Mouse (Mus musculus) retina, postnatal 1 day (tissue): ENCODE data around the gene Rac2.
A peak's percentile ranks its signal among the peaks of the same experiment; 100 is the strongest.

ENCODE experiments used
- DNase-seq: peaks from one replicate; pipeline ENCODE4 v3.0.0-alpha.2; 2012

The Rac2 gene

DNA sequence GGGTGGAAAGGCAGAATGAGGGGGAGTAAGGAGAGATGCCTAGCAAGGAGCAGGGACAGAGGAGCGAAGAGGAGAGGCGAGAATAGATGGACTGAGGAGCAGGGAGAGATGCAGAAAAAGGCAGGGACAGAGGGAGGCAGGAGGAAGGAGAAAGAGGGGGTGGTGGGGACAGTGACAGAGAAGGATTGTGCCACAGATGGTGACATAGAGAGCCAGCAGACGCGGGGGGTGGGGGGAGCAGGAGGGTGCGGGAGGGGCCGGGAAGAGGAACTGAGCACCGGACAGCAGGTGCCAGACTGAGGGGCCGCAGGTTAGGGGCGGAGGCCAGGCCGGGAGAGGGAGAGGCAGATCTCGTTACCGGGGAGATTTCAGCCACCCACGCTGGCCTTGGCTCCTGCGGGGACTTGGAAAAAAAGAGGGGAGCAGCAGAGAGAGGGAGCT, 28.0 kb downstream of the Rac2 start, which contains the start of gene Sstr3:
Sstr3 (minus strand) TSS at position 125 of the 441 bp plus-strand sequence.
- DNase-seq, result no peak

DNA sequence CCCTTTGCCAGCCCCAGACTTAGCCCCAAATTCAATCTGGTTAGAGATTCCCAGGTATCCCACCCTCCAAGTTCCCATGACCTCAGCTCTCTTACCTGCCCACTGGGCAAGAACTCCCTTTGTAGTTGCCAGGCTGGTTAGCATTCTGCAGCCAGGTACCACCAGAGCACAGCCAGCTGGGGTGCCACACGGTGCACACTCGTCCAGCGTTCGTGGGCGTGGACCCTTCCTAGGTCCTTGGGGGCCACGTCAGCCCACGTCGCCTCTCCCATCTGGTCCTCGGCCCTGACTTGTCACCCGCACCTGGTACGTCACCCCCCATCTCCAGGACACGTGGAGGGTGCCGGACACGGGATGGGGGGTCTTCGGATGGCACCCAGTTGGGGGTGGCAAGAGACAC, 28.5 kb downstream of the Rac2 start:
- DNase-seq, result no peak

DNA sequence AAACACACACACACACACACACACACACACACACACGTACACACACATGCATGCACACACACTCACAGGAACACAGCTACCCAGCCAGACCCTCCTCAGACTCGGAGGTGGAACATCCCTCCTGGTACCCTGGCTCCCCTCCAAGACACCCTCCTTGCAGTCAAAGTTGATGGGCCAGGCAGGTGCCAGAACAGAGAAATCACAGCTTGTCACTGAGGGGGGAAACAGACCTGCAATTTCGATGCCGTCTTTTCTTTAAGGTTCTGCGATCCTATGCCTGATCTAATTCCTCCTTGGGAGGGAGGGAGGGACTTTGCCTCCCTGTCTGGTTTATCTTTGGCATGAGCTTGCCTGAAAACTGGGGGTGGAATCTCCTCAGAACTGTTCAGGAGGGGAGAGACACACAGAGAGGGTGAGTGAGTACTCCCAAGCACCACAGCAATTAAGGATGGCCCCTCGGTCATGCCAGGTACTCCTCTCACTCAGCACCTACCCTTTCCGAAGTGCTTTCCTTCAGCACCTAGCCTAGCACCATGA, 29.7 kb downstream of the Rac2 start:
- DNase-seq, result no peak

DNA sequence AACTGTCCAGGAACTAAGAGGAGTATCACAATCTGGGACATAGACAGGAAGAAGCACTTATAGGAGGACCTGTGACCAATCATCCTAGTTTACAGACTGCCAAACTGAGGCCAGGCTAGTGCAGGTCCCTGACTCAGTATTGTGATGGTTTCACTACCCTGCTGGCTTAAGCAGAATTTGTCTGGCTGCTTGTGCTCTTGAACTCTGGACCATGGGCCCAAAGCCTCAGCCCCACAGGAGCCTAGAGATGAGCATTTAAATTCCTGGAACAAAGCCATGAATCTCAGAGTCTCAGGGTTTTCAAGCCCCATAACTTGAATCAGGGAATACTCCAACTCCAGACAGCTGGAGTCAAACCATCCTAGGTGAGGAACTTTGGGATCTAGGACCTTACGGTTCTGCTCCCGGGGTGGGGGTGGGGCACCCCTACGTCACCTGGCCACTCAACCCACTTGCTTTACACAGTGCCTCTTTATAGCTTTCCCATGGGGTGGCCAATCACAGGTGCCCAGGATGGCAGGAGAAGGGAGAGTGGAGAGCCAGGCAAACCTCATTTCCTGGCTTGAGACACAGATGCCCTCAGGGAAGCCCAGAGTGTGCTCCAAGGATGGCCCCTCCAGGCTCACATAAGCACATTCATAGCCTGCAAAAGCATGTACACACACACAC, 30.4 kb downstream of the Rac2 start:
- DNase-seq, result no peak

DNA sequence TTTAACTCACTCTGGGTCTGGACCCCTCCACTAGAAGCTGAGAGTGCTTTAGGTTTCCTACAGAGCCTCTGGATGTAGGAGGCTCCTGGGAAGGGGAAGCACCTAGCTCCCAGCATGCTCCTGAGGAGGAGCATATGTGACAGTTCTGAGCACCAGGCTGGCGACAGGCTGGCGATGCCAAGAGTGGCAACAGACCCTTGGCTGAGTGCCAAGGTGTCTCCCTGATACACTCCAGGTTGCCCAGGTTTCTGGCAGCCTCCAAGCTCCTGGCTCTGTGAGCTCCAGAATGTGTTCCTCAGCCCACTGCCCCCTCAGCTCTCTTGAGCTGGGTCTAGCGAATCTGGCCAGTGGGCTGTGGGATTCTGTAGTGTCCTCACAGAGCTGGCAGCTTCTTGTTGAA, 31.0 kb downstream of the Rac2 start:
- DNase-seq, result peak; percentile 51

DNA sequence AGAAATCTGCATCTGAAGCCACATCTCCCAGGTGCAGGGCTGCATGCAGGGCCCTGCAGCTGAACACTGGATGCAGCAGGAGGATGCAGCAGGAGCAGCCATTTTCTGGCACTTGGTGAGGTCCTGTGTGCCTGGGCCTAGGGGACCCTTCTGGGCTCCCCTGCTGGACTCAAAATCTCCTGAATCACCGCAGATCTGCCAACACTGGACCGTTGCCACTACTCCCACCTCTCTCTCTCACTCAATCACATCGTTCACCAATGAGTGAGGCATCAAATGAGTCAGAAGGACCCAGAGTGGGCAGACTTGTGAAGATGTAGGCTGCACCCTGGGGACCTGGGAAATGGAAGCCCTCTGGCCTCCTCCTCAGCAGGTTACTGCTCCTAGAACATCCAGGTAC, 31.5 kb downstream of the Rac2 start:
- no peak for DNase-seq

DNA sequence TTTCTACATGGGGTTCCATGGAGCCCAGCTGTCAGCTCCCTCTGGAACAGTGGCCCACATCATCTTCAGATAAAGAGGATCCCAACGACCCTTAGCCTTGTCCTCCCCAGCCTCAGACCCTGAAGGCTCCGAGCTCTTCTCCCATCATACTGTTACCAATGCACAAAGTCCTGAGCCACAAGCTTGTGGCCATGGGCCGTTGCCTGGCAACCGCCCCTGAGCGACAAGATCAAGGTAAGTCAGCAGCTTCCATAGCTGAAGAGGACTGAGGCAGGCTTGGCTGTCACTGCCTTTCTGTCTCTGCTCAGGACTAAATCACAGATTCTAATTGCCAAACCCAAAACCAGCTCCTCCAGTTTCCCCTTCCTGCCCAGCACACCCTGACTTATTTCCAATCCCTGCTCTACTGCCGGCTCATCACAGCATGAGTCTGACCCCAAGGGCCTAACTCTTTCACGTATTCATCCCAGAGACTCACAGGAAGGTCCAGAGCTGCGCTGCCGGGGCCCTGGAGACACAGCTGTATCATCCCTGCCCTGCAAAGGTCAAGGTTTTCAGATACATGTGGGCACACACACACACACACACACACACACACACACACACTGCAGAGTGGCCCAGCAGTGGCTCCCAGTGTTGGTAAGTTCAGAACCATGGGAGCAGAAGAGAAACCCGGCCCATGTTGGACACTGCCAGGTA, 36.7 kb downstream of the Rac2 start:
- DNase-seq, result no peak

DNA sequence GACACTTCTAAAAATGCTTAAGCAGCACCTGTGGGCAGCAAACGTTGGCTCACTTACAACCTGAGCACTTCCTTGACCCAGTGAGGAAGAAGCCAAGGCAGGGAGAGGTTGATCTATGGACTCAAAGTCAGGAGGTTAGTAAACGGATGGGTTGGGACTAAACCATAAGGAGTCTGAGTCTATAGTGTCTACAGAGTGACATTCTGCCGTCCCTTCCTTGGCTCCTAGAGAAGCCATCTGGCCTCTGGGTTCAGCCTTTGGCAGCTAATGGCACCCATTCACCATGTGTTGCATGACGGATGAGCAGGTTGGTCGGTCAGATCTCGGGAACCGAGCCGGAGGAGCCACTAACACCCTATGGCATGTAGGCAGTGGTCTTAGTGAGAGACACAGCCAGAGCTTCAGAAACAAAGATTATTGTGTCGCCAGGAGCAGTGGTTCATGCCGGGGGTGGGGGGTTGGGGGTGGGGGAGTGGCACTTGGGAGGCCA, 39.2 kb downstream of the Rac2 start:
- DNase-seq, result no peak

DNA sequence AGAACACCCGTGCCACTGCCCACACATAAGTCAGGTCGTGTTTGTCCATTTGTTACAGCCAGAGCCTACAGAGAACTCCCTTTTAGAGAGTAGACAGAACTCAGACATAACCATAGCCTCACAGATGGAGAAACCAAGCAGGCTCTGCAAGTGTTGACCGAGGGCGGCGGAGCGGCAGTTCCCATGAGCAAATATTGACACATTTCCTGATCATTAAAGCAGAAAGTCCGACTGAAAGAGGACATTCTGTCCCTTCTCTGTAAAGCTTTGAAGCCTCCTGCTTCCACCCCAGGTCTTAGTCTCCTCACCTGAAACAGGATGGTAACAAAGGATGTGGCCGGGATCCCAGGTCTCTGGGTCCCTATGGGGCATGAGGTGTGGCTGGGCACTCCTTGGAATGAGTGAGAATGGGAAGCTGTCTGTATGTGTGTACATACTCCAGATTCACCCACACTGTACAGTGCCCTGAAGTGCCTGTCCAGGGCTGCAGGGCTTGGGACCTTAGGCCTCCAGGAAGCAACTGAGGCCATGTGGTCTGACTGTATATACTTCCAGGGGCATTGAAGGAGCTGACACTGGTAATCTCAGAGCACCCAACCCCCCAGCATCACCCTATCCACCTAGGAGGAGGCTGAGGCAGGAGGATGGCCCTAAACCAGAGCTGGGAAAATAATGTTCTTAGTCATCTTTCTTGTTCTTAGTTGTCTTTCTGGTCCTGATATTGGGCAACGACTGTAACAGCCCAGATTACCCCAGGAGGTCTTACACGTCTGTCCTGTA, 39.8 kb downstream of the Rac2 start:
- no peak for DNase-seq

DNA sequence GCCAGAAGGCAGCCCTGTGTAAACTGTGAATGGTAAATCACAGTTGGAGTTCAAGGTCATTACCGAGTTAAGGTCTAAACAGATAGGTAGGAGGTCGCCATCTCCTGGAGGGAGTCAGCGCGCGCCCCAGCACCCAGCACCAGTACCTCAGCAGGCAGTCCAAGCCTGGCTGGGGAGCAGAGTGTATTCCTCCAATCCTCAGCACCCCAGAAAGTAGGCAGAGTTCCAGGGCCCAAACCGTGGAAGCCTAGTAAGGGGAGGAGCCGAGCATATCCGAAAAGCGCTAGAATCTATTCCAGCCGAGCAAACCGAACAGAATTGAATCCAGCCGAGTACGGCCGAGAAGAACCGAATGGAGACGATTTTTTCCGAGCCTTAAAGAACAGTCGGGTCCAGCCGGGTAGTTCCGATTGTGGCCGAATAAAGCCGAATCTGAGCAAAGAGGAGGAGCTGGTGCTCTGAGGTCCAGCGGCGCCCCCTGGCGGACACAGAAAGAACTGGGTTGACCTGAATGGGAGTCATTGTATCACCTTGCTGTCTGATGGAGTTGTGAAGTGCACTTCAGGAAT, 40.6 kb downstream of the Rac2 start:
- DNase-seq, result peak; percentile 97

DNA sequence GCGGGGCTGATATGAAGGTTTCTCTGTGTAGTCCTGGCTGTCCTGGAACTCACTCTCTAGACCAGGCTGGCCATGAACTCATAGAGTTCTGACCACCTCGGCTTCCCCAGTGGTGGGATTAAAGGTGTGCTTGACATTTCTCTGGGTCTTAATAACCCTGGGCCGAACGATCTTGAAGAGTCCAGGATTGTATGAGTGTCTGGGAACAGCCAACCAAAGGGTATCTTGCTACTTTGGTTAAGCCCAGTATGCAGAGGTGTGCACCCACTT, 41.2 kb downstream of the Rac2 start:
- no peak for DNase-seq

DNA sequence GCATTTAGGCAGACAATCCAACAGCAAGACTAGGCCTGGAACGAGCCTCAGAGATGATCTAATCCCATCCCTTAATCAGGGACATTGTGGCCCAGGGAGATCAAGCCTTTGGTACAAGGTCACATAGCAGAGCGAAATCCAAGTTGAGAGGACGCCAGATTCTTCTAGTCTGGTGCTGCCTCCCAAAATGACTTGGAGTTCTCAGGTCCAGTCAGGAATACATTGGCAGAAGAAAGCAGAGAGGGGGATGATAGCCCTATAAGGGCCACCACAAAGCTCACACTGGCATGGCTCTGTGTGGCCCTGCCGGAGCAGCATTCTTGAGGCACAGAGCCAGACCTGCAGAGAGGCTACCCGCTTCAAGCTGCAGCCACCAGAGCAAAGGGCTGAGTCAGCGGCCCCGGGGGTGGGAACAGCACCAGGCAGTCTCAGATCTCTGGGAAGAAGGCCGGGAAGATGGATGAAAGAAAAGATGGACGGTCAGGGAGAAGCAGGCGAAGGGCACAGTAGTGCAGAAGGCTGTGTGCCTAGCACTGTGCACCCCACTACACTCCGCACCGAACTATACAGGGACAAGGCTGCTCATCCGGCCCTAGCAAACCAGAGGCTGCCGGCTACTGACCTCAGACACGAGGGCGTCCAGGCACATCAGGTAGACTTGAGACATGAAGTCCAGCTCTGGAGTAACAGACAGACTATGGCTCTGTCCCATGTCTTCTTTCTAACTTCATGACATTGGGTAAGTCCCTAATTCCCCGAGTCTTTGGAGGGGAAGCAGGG, 41.7 kb downstream of the Rac2 start, which contains the start of gene C1qtnf6:
C1qtnf6 (minus strand) TSS at position 746 of the 780 bp plus-strand sequence.
- no peak for DNase-seq

DNA sequence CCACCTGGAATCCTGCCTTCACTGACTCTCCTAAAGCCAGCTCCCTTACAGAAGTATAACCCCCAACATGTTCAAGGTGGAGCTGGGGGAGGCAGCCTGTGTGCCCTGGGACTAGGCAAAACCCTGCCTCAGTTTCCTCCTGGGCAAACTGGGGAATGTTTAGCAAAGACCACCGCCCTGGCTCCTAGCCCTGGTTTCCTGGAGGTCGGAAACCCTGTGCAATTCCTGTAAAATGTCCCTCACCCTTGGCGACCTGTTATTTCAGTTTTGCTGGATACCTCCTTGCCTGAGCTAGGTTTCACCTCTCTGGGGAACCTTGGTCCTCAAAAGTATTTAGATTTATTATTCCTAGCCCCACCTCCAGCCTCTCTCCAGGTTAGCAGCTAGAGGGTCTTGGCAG, 42.4 kb downstream of the Rac2 start:
- DNase-seq, result no peak

DNA sequence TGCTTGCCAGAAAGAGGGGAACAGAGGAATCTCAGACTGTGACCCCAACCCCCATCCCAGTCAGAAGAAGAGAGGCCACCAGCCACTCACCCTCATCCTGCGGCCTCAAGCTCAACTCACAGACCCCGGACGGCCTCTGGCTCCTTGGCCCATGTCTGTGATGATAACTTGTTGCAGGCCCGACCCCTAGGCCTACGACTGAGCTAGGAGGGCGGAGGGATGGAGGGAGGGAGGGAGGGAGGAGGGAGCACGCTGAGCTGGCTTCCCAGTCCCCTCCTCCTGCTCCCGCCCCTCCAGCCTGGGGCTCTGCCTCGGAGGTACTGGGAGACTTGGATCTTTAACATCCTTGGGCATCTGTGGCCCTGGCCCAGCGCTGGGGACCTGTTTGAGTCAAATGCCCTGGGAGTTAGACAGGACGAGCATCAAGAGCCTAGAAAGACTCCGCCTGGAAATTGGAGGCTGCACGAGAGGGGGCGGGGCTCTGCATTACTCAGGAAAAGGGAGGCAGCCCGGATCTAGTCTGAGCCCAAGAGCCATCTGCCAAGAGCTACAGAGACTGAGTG, 43.1 kb downstream of the Rac2 start:
- DNase-seq, result peak; percentile 72

DNA sequence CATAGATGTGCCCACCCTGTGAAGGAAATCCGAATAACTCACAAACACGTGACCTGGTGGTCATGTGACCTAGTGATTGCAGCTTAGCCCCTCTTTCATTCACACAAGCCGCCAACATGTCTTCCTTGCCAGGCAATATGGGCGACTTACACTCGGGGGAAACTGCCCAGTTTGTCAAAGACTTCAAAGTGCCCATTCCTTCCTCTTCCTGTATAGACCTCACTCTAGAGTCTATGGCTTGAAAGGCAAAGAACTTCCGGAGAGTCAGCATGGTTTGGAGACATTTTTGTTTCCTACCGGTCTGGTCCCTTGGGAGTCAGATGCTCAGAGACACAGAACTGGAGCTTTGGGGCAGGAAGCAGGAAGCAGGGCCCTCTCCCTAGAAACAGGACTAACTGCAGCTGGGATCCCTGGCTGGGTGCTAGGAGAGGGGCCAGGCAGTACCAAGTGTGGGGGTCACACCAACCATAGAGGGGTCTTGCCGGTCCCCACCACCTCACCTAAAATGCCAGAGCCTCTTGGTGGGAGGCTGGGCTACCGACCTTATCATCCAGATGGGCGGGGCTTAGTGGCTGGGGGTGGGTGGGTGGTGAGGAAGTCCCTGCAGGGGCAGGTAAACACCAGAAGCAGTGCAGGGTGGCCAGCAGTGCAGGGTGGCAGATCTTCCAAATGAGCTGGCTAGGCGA, 43.7 kb downstream of the Rac2 start:
- DNase-seq, result no peak

DNA sequence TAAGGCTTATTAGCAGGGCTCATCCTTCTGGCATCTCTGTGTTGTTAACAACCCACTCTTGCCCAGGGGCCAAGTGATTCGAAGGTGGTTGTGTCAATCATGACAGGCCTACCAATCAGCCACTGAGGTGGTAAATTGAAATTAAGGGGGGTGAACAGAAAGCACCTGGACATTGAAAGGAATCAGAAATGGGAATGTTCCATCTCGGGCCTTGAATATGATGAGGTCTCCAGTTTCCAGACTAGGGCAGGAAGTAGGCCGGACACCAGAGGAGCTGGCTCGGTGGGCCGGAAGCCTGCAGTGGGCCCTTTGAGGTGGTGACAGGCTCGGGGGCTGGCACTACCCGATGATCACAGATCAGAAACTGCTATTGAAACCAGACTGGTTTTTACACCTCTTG, 44.6 kb downstream of the Rac2 start:
- peak; percentile 59 for DNase-seq

DNA sequence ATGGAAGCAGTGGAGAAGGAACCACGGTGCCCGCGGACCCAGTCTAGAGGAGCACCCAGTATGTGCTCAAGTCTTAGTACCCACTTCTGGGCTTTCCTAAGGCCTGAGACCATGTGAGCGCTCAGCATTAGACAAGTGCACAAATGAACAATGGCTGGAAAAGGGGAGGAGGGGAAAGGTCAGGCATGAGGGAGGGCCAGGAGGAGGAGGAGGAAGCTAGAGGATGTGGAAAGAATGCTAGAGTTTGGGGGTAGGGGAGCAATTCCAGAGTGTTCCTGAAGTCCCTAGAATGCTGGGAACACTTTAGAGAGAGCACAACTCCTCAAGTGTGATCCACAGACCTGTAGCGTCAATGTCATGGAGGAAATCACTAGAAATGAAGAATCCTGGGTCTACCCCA, 48.4 kb downstream of the Rac2 start:
- DNase-seq, result no peak

DNA sequence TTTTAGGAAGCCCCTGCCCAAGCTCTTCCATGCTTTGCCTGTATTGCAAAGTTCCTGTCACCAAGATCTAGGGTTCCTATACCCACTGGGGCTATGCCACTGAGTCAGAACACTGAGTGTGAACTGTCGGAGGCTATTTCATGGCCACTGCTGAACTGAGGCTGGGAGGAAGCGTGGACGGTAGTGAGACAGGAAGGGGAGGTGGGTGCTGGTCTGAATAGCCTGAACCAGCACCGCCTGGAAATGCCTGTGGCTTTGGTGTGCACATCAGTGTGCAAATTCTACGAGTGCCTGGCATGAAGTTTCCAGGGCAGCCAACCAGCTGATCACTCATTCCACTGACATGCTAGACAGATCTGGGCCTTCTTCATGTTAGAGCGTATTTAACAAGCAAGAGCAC, 50.7 kb downstream of the Rac2 start:
- no peak for DNase-seq

DNA sequence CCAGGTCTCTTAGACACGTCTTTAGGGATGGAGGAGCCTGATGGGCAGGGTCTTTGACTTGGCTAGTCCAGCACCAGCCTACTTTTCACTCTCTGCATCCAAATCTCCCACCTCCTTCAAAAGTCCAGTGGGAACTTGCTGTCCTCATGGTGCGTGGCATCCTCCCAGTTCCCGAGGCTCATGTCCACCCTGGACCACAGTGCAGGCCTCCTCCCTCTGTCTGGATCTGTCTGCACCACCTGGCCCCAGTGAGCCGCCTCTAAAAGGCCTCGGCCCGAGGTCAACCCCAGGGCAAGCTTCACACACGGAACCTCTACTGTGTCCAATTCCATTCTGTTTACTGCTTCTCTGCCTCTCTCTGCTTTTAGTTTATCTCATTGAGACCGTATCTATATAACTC, 51.3 kb downstream of the Rac2 start:
- no peak for DNase-seq

DNA sequence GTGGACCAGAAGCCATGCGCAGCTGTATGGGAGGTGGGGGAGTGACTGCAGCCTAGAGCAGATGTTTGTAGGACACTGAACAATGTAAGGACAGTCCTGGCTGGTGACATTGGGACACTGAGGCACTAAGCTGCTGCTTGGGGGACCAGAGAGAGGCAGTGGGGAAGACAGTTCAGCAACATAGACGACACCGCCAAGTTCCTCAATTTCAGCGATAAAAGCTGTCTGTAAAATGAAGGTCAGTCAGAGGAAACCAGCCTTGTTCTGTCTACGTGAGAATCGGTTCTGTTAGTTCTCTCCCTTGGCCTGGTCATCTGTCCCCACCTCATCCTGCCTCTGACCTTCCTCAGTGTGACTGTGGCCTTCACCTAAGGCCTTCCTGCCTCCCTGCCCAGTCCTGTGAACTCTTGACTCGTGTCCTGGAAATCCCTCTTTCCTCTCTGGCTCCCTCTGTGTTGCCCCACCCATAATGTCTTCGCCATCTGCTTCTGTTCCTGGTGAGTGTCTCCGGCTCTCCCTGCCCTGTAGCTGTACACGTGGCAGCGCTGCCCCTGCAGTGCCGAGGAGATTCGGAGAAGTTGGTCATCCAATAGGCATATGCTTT, 52.4 kb downstream of the Rac2 start:
- no peak for DNase-seq

DNA sequence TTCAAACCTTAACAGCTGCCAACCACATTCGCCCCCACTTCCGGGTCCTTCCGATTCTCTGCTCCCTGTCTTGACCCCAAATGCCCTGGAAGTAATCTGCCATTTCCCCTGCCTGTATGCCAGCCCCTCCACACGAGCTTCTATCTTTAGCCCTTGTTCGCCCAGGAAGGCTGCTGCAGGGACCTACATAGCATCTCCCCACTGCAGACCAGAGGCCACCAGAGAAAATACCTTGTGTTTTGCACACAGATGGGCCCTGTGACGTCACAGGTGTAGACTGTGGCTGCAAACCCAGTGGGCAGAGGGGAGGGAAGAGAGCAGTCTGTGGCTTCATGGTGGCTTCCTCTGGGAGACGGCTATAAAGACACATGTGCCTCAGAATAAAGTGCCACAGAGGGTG, 54.4 kb downstream of the Rac2 start:
- DNase-seq, result no peak
